Mouse (Mus musculus) right cerebral cortex, postnatal 10 days (tissue): ENCODE results near the gene Gdap2.

Experiments used
- DNase-seq, 2 experiments: peaks; one replicate each; pipeline ENCODE4 v3.0.0; 2021; ENCODE audit warnings: low spot score in 2 of 2

Gene Gdap2

DNA sequence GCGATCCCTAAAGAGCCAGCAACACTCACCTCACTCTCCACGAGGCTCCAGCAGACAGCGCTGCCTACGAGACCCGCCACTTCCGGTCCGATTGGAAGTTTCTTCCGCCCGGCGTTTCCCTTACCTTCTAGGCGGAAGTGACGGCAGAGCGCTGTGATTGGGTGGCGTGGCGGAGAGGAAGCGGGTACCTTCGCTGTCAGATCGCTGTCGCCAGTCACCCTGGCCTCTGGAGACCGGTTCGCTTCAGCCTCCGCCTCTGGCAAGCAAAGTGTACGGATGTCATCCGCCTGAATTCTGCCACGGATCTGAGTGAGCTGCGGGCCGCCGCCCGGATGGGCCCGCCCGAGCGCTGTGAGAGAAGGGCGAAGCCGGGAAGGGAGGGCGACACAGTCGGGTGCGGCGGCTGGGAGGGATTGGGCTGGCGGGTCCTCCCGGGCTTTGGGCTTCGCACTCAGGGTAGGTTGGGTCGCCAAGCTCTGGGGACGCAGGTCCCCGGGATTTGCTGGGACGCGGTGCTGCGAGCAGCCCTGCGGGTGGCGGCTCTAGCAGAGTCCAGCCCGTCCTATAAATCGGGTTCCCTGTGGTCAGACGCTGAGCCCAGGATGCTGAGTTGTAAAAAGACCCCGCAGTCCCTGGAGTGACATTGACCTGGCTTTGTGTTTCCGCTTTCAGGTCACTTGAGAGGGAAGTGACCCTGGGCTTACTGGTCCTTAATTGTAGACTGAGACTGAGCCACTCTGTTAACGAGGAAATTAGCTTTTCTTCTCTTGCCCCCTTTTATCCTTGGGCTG, at the start of gene Gdap2, which contains the start of gene Wdr3:
Gdap2 (plus strand) TSS at position 67 of the 791 bp plus-strand sequence.
Wdr3 (minus strand) TSS at position 93 of the 791 bp plus-strand sequence.
- DNase-seq, result peak; percentile 97

DNA sequence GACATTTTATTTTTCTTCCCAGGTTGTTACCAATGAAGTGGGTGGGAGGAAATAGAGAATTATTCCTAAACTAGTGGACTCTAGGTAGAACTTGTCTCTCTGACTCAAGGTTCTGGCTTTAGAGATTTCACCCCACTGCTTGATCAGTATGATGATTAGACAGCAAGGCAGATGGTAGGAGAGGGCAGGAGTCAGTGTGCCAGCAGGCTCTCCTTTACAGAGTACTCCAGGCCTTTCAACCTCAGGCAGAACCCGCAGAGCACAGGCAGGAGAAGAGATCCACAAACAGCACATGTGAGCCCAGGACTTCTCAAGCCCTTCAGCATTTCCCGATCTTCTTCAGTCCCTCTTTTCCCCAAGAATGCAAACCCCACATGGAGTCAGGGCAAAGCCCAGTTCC, 43.5 kb upstream of the Gdap2 start:
- no peak for DNase-seq

DNA sequence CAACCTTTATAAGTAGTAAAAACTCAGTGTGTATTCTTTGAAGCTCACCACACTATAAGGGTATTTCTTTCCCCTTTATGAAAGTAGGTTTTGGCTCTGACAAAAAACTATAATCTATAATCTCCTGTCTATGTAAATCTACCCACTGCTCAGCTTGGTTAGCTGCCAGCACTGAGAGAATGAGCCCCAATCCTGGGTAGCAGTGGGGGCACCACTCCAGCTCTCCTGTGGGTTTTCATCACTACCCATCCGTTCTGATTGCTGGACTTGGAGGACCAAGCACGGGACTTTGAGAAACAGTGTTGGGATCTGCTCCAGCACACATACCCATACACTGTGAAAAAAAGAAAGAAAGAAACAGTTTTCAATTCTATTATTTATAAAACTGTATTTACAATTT, 40.2 kb upstream of the Gdap2 start:
- no peak for DNase-seq

DNA sequence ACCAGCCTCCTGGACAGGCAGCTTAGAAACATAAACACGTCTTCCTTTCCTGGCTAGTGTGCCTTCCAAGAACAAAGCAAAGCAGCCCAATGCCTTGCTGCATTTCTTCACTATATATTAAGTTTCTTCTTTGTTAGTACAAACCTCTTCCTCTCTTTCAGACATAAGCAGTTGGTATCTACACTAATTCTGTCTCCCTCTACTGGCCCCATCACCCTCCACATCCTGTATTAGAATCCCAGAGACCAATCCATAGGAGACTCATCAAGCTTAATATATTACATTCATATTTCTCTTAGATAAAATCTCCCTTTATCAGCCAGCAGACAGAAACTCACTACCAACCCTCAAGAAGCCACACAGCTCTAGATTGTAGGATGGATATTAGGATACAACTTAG, 39.7 kb upstream of the Gdap2 start:
- DNase-seq, result no peak

DNA sequence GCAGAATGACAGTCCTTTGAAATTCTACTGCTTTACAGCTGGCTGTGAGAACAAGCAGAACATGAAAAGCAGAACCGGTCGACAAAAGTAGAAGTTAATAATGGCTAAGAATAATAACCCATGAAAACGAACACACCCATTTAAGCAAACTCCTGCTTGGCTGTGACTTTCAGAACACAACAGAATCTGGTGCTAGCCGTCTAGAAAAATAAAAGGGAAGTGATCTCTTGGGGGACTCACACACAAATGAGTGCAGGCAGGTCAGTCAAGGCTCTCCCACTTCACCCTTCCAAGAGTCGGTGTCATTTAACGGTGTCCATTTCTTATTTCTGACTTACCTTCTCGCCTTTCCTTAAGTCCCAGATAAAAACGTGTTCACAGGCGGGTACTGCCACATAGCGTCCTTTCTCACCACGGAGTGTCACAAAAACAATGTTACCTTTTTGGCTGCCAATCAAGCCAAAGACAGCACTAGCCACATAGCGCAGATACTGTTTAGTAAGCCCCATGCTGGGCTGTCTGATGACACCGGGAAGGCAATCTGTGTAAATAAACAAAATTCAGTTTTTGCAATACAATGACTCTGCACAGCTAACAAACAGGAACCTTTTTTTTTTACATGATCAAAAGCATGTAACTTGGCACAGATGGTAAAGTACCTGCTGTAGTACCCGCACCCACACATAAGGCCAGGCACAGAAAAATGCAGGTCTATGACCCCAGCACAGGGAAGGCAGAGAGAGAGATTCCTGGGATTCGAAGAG, 1.3 kb upstream of the Gdap2 start:
- DNase-seq, result no peak

DNA sequence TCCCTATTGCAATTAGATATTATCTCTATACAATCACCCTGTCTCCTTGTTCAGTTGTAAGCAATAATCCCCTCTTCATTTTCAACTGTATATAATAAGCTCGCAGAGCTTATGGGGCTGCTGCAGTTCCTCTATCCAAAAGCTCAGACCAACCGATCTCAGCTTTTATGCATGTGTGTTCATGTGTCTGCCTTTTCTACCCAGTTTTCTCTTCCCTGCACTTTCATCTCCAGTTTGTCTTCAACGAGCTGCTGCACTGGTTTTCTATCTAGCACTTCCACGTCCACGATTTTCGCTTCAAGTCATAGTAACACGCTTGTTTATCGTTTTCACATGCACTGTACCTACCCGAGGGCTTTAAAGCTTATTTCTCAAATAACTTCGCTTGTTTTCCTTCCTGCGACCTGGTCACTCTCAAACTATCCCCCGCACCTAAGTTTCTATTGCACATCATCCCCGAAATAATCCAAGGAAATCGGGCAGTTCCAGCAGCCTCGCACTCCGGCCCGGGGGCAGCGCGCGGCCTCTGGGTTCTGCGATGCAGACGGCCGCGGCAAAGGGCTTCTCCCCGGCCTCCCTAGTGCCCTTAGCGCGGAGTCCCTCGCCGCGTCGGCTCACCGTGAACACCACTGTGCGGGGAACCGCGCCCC, 391 bp upstream of the Gdap2 start:
- DNase-seq, result no peak

DNA sequence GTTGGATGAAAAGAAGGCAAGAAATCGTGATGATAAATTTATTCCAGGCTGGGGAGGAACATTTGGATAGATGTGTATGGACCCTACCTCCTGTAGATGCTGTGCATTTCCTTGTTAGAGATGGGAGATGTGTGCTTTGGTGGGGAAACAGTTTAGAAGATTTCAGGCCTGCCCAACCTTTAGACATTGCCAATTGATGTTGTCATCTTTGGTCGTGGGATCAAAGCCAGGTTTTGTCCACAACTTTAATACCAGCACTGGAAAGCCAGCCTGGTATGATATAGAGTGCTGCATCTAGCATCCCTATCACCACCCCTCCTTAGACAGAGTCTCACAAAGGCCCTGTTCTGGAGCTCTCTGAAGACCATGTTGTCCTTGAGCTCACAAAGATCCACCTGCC, 1.4 kb downstream of the Gdap2 start:
- DNase-seq, result no peak

DNA sequence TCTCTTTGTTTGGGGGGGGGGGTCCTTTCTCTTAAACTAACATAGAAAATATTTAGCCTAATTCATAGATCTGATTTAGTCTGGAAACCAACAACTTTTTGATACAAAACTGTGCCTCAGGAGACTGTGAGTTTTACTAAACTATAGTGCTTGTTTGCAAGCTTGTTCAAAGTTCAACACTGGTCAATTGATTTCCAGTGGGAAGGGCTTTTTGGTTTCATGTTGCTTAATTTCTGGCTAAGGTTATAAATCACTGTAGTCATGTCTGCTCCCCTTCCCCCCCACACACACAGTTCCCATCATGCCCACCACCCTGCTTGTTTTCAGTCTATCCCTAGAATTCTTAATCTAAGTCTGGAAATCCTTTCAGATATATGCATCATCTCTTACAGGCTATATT, 2.8 kb downstream of the Gdap2 start:
- no peak for DNase-seq

DNA sequence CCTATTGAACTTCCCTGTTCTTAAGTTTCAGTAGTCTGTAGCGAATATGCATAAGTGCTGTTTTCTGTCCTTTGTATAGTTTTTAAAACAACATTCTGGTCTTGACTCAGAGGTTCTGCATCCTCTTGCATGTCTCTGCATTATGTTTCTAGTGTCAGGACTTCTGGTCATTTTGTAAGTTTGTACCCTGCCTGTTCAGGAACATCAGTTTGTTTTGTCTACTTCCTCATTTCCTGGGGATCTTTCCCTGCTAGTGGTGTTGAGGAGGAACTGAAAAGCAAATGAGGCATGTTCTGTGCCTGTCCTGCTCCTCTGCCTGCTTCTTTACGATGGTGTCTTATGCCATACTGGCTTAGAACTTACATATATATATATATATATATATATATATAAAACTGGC, 13.8 kb downstream of the Gdap2 start:
- DNase-seq, result no peak

DNA sequence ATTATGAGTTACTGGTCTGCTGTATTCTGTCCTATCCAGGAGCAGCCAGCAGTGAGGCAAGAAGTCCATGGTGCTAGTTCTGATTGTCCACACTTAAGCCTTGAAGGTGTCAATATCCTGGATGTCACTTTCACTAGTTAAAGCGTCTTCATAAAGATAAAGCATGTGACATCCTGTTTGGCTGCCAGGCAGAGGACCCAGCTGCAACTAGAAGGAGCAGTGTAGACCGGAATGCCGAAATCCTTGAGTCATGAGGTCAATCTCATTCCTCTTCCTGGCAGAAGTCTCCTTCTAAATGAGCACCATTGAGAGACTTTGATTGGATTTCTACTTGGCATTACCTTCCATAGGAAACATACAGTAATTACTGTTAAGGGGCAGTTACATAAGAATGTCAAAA, 18.3 kb downstream of the Gdap2 start:
- DNase-seq, result no peak

DNA sequence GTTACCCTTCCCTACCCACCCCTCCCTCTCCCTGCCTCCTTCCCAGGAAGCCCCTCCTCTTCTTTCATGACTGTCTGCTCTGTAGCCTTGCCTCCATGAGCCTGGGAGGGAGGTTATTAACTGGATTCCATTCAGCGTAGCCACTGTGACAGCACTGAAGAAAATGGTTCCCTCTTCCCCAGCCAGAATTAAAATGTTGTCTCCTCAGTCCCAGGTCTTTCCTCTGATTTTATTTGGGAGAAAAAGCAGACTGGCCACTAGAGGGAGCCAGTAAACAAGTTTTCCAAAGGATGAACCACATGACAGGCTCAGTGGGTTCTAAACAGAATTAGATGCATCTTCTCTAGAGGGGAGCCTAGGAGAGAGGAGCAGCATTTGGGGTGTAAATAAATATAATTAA, 27.3 kb downstream of the Gdap2 start:
- DNase-seq, result peak; percentile 79 to 81

DNA sequence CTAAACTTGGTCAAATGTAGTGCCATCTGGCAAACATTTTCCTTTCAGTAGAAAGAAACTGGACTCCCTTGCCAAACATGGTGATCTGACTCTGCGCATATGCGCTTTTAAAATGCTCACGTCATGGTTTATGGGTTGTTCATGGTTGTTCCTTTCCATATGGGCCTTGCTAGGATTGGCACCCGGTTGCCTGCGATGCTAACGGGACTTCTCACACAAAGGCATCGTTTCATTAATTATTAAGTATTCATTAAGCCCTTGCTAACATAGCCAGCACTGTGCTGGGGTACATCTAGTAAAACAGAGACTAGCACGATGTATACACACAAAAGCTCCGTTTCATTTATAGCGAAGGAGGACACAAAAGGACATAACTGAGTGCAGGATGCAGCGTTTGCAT, 27.7 kb downstream of the Gdap2 start:
- no peak for DNase-seq

DNA sequence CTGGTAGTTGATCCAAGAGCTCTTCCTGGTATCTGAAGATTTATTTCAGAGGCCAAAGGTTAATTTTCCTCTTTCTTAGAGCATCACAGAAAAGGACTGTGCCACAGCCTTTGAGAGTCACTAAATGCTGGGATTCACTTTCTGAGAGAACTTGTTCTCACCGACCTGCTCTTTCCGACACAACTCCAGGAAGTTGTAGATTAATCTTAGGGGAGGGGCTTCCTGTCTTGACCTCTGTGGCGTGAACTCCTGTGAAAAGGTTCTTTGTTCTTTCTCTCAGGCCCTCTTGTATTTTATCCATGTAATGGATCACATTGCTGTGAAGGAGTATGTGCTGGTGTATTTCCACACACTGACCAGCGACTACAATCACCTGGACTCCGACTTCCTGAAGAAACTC, 32.0 kb downstream of the Gdap2 start:
- DNase-seq, result no peak

DNA sequence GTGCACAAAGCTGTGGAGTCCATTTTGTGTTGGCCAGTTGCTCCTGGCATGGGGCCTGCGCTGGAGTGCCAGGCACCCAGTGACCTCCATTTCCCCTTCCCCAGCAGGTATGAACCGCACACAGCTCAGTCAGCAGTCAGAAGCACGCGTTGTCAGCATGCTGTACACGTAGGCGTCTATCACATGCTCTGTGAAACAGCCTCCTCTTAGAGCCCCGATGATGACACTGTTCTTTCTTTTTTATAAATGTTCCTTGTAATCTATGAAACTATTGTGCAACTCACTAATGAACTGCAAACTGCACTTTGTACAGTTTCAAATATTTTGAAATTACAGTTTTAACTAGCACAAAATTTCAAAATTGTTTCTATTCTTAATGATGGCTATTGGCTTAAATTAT, 39.4 kb downstream of the Gdap2 start:
- DNase-seq, result no peak

DNA sequence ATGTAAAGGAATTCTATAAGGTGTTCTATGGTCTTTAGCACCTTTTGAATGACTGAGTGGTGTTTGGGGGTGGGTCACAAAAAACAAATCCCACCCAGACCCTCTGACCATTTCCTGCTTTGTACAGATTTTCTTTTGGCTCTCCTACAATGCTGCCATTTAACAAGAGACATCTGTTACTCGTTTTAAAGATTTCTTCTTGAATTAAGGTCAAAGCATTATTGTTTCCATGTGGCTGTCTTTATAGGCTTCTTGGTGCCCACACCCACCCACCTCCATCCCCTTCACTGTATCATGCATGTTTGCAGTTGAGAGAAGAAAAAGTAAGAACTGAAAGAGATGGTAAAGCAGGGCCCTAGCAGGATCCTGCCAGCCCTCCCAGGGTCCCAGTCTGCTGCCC, 44.8 kb downstream of the Gdap2 start:
- no peak for DNase-seq

DNA sequence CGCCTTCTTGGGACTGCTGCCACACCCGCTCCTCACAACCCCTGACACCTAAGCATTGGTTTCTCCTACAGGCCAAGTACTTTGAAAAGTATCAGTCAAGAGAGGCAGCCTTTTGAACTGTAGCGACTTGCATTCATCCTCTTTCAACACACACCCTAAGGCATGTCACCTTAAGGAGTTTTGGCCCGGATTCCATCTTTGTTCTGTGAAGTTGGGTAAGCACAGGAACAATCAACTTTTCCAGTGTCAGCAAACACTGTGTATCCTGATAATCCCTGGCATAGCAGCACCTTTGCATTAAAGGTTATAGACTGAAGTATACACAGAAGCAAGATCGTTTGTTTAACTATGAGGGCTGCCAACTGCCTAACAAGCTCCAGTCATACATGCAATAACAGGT, 53.3 kb downstream of the Gdap2 start:
- no peak for DNase-seq

DNA sequence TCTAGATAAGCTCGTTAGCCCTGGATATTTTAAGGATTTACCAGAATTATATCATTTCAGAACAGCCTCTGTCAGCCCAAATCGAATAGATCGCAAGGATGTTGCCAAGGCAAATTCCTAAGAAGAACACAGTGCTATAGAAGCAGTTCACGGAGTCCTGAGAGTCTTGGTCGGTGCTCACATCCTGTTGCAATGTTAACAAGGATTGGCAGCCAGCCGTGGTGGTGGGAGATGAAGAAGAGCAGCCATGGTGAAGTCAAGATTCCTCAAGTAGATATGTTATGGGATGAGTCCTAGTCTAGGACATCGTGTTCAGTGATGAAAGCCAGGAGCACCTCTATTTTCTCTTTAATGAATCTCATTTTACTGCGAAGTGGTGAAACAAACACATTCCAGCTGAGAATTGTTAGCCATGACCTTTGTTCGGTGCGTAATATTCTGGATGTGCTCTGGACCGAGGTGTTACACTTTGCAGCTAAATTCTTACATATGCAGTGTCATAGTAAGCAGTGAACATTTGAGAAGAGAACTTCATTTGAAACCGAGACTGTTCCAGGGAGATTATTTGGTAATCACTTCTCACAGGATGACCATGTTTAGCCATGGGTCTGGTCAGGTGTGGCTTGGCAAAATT, 63.3 kb downstream of the Gdap2 start:
- no peak for DNase-seq

DNA sequence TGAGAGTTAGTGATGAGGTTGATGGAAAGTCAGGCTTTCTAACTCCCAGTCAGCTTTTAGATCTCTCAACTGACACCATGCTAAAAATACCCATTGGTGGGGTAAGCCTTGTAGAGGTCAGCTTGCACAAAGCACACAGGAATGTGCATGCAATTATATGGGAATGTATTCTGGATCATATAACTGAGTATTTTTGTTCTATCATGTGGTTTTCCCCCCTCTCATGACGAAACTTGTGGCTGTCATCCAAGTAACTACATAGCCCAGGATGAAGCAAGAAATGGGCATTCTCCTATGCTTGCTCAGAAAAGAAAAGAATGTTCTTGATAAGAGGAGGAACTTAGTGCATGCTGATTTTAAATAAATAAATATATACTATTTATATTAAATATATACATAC, 65.3 kb downstream of the Gdap2 start:
- no peak for DNase-seq

DNA sequence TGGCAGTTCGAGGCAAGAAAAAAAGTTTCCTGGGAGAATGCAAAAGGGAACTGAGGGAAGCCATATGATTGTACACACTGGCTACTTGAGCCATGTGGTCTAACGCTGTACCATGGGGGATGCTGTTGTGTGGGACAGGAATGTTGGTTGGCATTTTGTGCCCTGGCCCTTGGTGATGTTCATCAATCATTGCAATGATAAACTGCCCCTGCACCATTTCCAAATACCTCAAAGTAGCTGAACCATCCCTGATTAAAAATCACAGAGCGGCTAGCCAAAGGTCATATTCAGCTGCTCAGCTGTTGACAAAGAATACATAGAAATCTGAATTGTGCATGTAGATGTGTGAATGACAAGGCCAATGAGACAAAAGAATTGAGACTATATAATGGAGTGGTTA, 66.8 kb downstream of the Gdap2 start:
- no peak for DNase-seq

DNA sequence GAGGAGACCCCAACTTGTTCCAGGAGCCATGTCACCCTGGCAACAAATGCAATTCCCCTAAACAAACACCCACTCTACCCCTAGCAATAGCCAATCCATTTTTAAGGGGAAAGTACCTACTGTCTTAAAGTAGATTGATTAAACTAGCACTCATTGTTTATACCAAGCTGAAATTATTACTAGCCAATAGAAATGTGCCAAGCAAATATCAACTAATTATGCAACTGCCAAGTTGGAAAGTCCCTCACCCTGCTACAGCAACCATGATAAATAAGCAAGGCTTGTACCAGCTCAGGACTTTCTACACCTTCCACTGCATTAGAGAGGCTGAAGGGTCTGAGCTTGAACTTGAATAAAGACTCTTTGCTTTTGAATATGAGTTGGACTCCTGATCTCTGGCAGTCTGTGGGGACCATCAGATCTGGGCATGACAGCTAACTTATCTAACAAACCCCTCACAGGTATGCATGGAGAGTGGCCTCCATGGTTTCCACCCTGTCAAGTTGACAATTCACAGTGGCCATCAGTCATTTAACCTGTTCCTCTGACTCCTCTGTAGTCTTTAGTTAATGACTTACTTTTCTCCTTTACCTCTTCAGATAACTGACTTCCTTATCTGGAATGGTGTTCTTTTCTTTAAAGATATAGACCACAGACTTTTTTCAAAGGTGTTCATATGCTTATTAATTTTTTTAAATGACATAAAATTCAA, 74.7 kb downstream of the Gdap2 start:
- no peak for DNase-seq

DNA sequence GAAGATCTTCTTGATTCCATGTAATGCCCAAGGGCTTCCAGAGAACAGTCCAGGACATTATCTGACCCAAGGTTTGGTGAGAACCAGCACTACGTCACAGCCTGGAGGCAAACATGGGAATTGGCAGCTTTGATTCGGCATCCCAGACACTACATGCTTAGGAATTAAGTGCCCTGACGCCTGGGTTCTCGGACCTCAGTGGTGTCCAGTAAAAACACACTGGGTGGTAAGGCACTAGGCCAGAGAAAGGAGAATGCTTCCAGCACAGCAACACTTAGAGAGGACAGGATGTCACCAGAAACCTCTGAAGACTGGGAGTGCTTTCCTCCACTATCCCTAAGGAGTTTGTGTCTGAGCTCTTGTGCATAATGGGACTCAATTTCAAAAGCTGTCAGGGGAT, 80.0 kb downstream of the Gdap2 start:
- no peak for DNase-seq
